27 mouse cellular contexts compared by ENCODE assay signal in genomic region chr3:121903695-121904094, GRCm38 (mm10). TPM values are rescaled to one million over a fixed set of nuclear protein-coding genes. Genes with fewer than 3 reads are reported as not detected.
DNase-seq lines count a peak whose midpoint lies in the region; ATAC-seq and TF ChIP-seq lines count a peak whose summit lies in the region.
"Had no signal": no experiment of that assay in that cellular context is flagged by ENCODE, and none has a peak within 500 bp of the region (broad histone marks: within the 10 kb centered on the region; RNA-seq: fewer than 3 reads in every experiment).

No protein-coding gene starts in this region.

- H3K4me2 ChIP-seq in liver, embryonic 14.5 days (ENCODE audit: low read depth), result 0 out of 2 replicates have a peak overlapping the region, but pooled peaks have one; percentile 4
- H3K4me2 ChIP-seq in liver, embryonic 12.5 days, result no peak overlapping the region
- peak overlapping the region; percentile 34 for H3K4me2 ChIP-seq in kidney, embryonic 16.5 days (replicated peaks; ENCODE audit: low read depth, low read length)
- peak overlapping the region; percentile 57 for H3K4me2 ChIP-seq in liver, postnatal 0 days (ENCODE audit: low read depth, low read length)
- H3K4me2 ChIP-seq in midbrain, embryonic 15.5 days, result no peak overlapping the region
- H3K4me2 ChIP-seq: embryonic facial prominence, embryonic 15.5 days; heart, embryonic 15.5 days; hindbrain, embryonic 15.5 days; intestine, embryonic 15.5 days; limb, embryonic 13.5 days; midbrain, embryonic 13.5 days; neural tube, embryonic 13.5 days had no signal

- no peak overlapping the region for H3K4me3 ChIP-seq in gastrocnemius, adult 2 months
- no peak overlapping the region for H3K4me3 ChIP-seq in liver, embryonic 14.5 days (ENCODE audit: insufficient read depth in 1 of 2, low read depth in 2 of 2, low read length in 2 of 2)
- H3K4me3 ChIP-seq in liver, embryonic 12.5 days, result no peak overlapping the region
- H3K4me3 ChIP-seq in kidney, embryonic 16.5 days (ENCODE audit: low read length), result no peak overlapping the region
- H3K4me3 ChIP-seq in liver, postnatal 0 days (ENCODE audit: low read depth, low read length), result peak overlapping the region; percentile 27
- H3K4me3 ChIP-seq in midbrain, embryonic 15.5 days, result no peak overlapping the region
- H3K4me3 ChIP-seq: embryonic facial prominence, embryonic 15.5 days; forebrain, embryonic 10.5 days; heart, embryonic 15.5 days; hindbrain, embryonic 15.5 days; intestine, embryonic 15.5 days; layer of hippocampus, adult 2 months; limb, embryonic 13.5 days; midbrain, embryonic 13.5 days; neural tube, embryonic 13.5 days had no signal

- no peaks in the 10 kb centered on the region for H3K36me3 ChIP-seq in liver, embryonic 14.5 days (replicated peaks; ENCODE audit: control insufficient read depth, insufficient read depth, low read depth)
- no peaks in the 10 kb centered on the region for H3K36me3 ChIP-seq in liver, embryonic 12.5 days
- H3K36me3 ChIP-seq in kidney, embryonic 16.5 days (ENCODE audit: insufficient read depth, low read length), result no peaks in the 10 kb centered on the region
- H3K36me3 ChIP-seq in liver, postnatal 0 days (replicated peaks; ENCODE audit: insufficient read depth, low read length), result no peaks in the 10 kb centered on the region
- H3K36me3 ChIP-seq in midbrain, embryonic 15.5 days (replicated peaks), result no peaks in the 10 kb centered on the region
- H3K36me3 ChIP-seq: embryonic facial prominence, embryonic 15.5 days; forebrain, embryonic 10.5 days; G1E; heart, embryonic 15.5 days; hindbrain, embryonic 15.5 days; intestine, embryonic 15.5 days; limb, embryonic 13.5 days; midbrain, embryonic 13.5 days; neural tube, embryonic 13.5 days had no signal

- peak overlapping the region; percentile 20; the same call in 1 of the 2 replicates for H3K27ac ChIP-seq in gastrocnemius, adult 2 months
- no peak overlapping the region for H3K27ac ChIP-seq in liver, embryonic 14.5 days
- no peak overlapping the region for H3K27ac ChIP-seq in liver, embryonic 12.5 days
- peak overlapping the region; percentile 81 for H3K27ac ChIP-seq in kidney, embryonic 16.5 days (ENCODE audit: low read length)
- peak overlapping the region; percentile 72 for H3K27ac ChIP-seq in liver, postnatal 0 days (ENCODE audit: low read depth)
- no peak overlapping the region for H3K27ac ChIP-seq in midbrain, embryonic 15.5 days
- H3K27ac ChIP-seq: embryonic facial prominence, embryonic 15.5 days; forebrain, embryonic 10.5 days; heart, embryonic 15.5 days; hindbrain, embryonic 15.5 days; intestine, embryonic 15.5 days; layer of hippocampus, adult 2 months; limb, embryonic 13.5 days; midbrain, embryonic 13.5 days; neural tube, embryonic 13.5 days had no signal

- no peak for DNase-seq in gastrocnemius, adult 2 months
- DNase-seq in gastrocnemius, adult 18-20 months (ENCODE audit: low spot score), result no peak
- DNase-seq in liver, embryonic 14.5 days (ENCODE audit: low read depth in 3 of 3, low spot score in 3 of 3), result no peak
- no peak for DNase-seq in liver, postnatal 0 days
- DNase-seq: cerebellum, adult 9-11 months; gastrocnemius, postnatal 14 days; heart, adult 18-20 months; heart, postnatal 4 days; layer of hippocampus, postnatal 36 days; lung, postnatal 10 days; spleen, adult 18-20 months; thymus, postnatal 4 days had no signal

- no peaks in the 10 kb centered on the region for H3K9me3 ChIP-seq in liver, embryonic 14.5 days (ENCODE audit: control insufficient read depth, low read length)
- H3K9me3 ChIP-seq in liver, embryonic 12.5 days (replicated peaks), result no peaks in the 10 kb centered on the region
- H3K9me3 ChIP-seq in kidney, embryonic 16.5 days (ENCODE audit: low read length), result no peaks in the 10 kb centered on the region
- no peaks in the 10 kb centered on the region for H3K9me3 ChIP-seq in liver, postnatal 0 days (ENCODE audit: low read length)
- H3K9me3 ChIP-seq in midbrain, embryonic 15.5 days, result no peaks in the 10 kb centered on the region
- H3K9me3 ChIP-seq: embryonic facial prominence, embryonic 15.5 days; forebrain, embryonic 10.5 days; G1E; heart, embryonic 15.5 days; hindbrain, embryonic 15.5 days; intestine, embryonic 15.5 days; limb, embryonic 13.5 days; midbrain, embryonic 13.5 days; neural tube, embryonic 13.5 days had no signal

- H3K4me1 ChIP-seq in liver, embryonic 14.5 days (replicated peaks; ENCODE audit: control insufficient read depth in 2 of 2, insufficient read depth in 2 of 2, low read length in 1 of 2), result peaks cover 0 to 7% of the 10 kb centered on the region in 2 experiments; a peak in 2 of 4 replicates
- H3K4me1 ChIP-seq in liver, embryonic 12.5 days, result 0 out of 2 replicates have a peak, but pooled peaks cover 4% of the 10 kb centered on the region
- peaks cover 23% of the 10 kb centered on the region for H3K4me1 ChIP-seq in kidney, embryonic 16.5 days (ENCODE audit: insufficient read depth, low read length)
- H3K4me1 ChIP-seq in liver, postnatal 0 days (ENCODE audit: insufficient read depth), result peaks cover 7% of the 10 kb centered on the region
- H3K4me1 ChIP-seq in midbrain, embryonic 15.5 days, result no peaks in the 10 kb centered on the region
- H3K4me1 ChIP-seq: hindbrain, embryonic 15.5 days; midbrain, embryonic 13.5 days; neural tube, embryonic 13.5 days had no signal

- no peaks in the 10 kb centered on the region for H3K27me3 ChIP-seq in liver, embryonic 14.5 days (ENCODE audit: control insufficient read depth, insufficient read depth, low read length)
- peaks cover 4% of the 10 kb centered on the region; the same call in 1 of the 2 replicates for H3K27me3 ChIP-seq in liver, embryonic 12.5 days (replicated peaks)
- H3K27me3 ChIP-seq in kidney, embryonic 16.5 days (ENCODE audit: insufficient read depth, low read length), result no peaks in the 10 kb centered on the region
- no peaks in the 10 kb centered on the region for H3K27me3 ChIP-seq in liver, postnatal 0 days (ENCODE audit: insufficient read depth, low read length)
- H3K27me3 ChIP-seq in midbrain, embryonic 15.5 days (replicated peaks), result no peaks in the 10 kb centered on the region
- H3K27me3 ChIP-seq: embryonic facial prominence, embryonic 15.5 days; heart, embryonic 15.5 days; hindbrain, embryonic 15.5 days; intestine, embryonic 15.5 days; limb, embryonic 13.5 days; midbrain, embryonic 13.5 days; neural tube, embryonic 13.5 days had no signal

- no peak for ATAC-seq in liver, embryonic 14.5 days (ENCODE audit: insufficient read depth)
- no peak for ATAC-seq in liver, embryonic 12.5 days
- no peak for ATAC-seq in kidney, embryonic 16.5 days (ENCODE audit: low FRiP score, low TSS enrichment)
- ATAC-seq in liver, postnatal 0 days, result no peak
- ATAC-seq in midbrain, embryonic 15.5 days (replicated peaks), result no peak
- no peak for ATAC-seq in erythroblast, adult 5-6 weeks (replicated peaks; ENCODE audit: low FRiP score, poor library complexity, severe bottlenecking)
- ATAC-seq: CD4-positive, CD25-positive, alpha-beta regulatory T cell, adult 4 months; intestine, embryonic 15.5 days; midbrain, embryonic 13.5 days had no signal

- WGBS in liver, embryonic 14.5 days (ENCODE audit: insufficient replicate concordance), result 49% methylated on average over 8 of the region's 8 CpGs
- 67% methylated on average over 8 of the region's 8 CpGs for WGBS in liver, embryonic 12.5 days (ENCODE audit: insufficient replicate concordance)
- WGBS in kidney, embryonic 16.5 days, result 59% methylated on average over 8 of the region's 8 CpGs
- 58% methylated on average over 8 of the region's 8 CpGs for WGBS in liver, postnatal 0 days (ENCODE audit: insufficient replicate concordance)
- 79% methylated on average over 8 of the region's 8 CpGs for WGBS in midbrain, embryonic 15.5 days

- intact Hi-C loops in gastrocnemius, adult 2 months (cut with DNase I), result no loop called here

- TF ChIP-seq EP300 in liver, embryonic 14.5 days (IDR thresholded peaks at IDR 0.05; ENCODE audit: low read depth), result no peak
- TF ChIP-seq EP300 in liver, postnatal 0 days (IDR thresholded peaks at IDR 0.05; ENCODE audit: low read depth), result no peak

- TF ChIP-seq CTCF in gastrocnemius, adult 2 months (IDR thresholded peaks at IDR 0.05), result no peak
- no peak for TF ChIP-seq CTCF in liver, embryonic 14.5 days (IDR thresholded peaks at IDR 0.05; ENCODE audit: low read depth)
- no peak for TF ChIP-seq CTCF in liver, postnatal 0 days (IDR thresholded peaks at IDR 0.05; ENCODE audit: low read depth)

- no peak overlapping the region for H3K9ac ChIP-seq in liver, embryonic 14.5 days (replicated peaks)
- no peak overlapping the region for H3K9ac ChIP-seq in liver, embryonic 12.5 days
- H3K9ac ChIP-seq in kidney, embryonic 16.5 days (replicated peaks; ENCODE audit: low read length), result no peak overlapping the region
- H3K9ac ChIP-seq in liver, postnatal 0 days (replicated peaks), result peak overlapping the region; percentile 23; the same call in 1 of the 2 replicates
- no peak overlapping the region for H3K9ac ChIP-seq in midbrain, embryonic 15.5 days
- H3K9ac ChIP-seq: embryonic facial prominence, embryonic 15.5 days; heart, embryonic 15.5 days; hindbrain, embryonic 15.5 days; intestine, embryonic 15.5 days; limb, embryonic 13.5 days; midbrain, embryonic 13.5 days; neural tube, embryonic 13.5 days had no signal

RNA-seq across cellular contexts. Expression of gene Arhgap29, which starts 48.6 kb away (rescaled TPM):
- 10 to 100 TPM; 14.0 to 15.6 TPM for total RNA-seq in gastrocnemius, adult 2 months (2021)
- total RNA-seq in gastrocnemius, adult 18-20 months (2021), result 10 to 100 TPM in 1 of 2 experiments, 1 to 10 TPM in 1; 9.0 to 18.0 TPM
- polyA plus RNA-seq in liver, embryonic 14.5 days (2012; rRNA removed), result 3.4 and 3.9 TPM in 2 replicates
- 5.3 and 6.2 TPM in 2 replicates for polyA plus RNA-seq in liver, embryonic 14.5 days (2014; fragmentation: Nextera tagmentation; extraction: Ambion mirVana)
- polyA plus RNA-seq in liver, embryonic 12.5 days (2016; fragmentation: Nextera tagmentation; extraction: Ambion mirVana), result 11.2 and 12.7 TPM in 2 replicates
- 46.2 and 48.8 TPM in 2 replicates for polyA plus RNA-seq in kidney, embryonic 16.5 days (2015; fragmentation: Nextera tagmentation; extraction: Ambion mirVana)
- polyA plus RNA-seq in liver, postnatal 0 days (2015; fragmentation: Nextera tagmentation; extraction: Ambion mirVana), result 7.3 and 10.4 TPM in 2 replicates
- 18.6 and 20.4 TPM in 2 replicates for polyA plus RNA-seq in midbrain, embryonic 15.5 days (2015; fragmentation: Nextera tagmentation; extraction: Ambion mirVana)
- total RNA-seq in erythroblast, adult 5-6 weeks (2015; ENCODE audit: low replicate concordance), result 0.19 TPM in 1 of 2 replicates, not detected in the other
- total RNA-seq in erythroblast, adult 5-6 weeks (2017; ENCODE audit: low replicate concordance), result 0.51 TPM in 1 of 2 replicates, not detected in the other

Comparison
In these comparisons a context has a peak if more than half of its experiments do, and no peak if none do; other contexts are left out.
1. H3K27ac ChIP-seq: peak in gastrocnemius, adult 2 months (single experiment), kidney, embryonic 16.5 days (single experiment) and liver, postnatal 0 days (single experiment); none in liver, embryonic 14.5 days (single experiment), liver, embryonic 12.5 days (single experiment) and midbrain, embryonic 15.5 days (single experiment).
2. H3K4me2 ChIP-seq: peak in liver, embryonic 14.5 days (single experiment), kidney, embryonic 16.5 days (single experiment) and liver, postnatal 0 days (single experiment); none in liver, embryonic 12.5 days (single experiment) and midbrain, embryonic 15.5 days (single experiment).